Mouse (Mus musculus) hindbrain, embryonic 11.5 days (tissue): ENCODE results near the gene Arih1. TPM values are rescaled to one million over a fixed set of nuclear protein-coding genes. Genes with fewer than 3 reads are reported as not detected.
A peak's percentile ranks its signal among the peaks of the same experiment; 100 is the strongest.
"Not testable (repeated sequence)": the region's sequence is repeated elsewhere in the genome, so short reads cannot be mapped to it uniquely, and the experiment has no call there.

Experiments
- ATAC-seq: fragments of 200-750 bp; cut with Nextera tagmentation; 2 replicates; pipeline ENCODE4 v1.8.0; 2017; ENCODE audit warnings: mild to moderate bottlenecking, moderate TSS enrichment, moderate library complexity; ENCODE audit not compliant: low FRiP score
- DNase-seq: peaks from one replicate; pipeline ENCODE4 v3.0.0-alpha.2; 2015; ENCODE audit warnings: low spot score
- H3K27ac ChIP-seq: fragments of 300-500 bp; sonication (generic); 2 replicates; pipeline ENCODE4 v1.5.1; 2014; ENCODE audit warnings: mild to moderate bottlenecking, low read depth, low read length
- H3K27me3 ChIP-seq: fragments of 300-500 bp; sonication (generic); 2 replicates; pipeline ENCODE4 v1.6.1; 2014; ENCODE audit warnings: mild to moderate bottlenecking, low read length, moderate library complexity, mixed read lengths; ENCODE audit not compliant: control insufficient read depth, insufficient read depth
- H3K36me3 ChIP-seq: fragments of 300-500 bp; sonication (generic); 2 replicates; pipeline ENCODE4 v1.6.1; 2014; ENCODE audit warnings: mild to moderate bottlenecking, low read length, moderate library complexity, mixed read lengths; ENCODE audit not compliant: control insufficient read depth, insufficient read depth
- H3K4me1 ChIP-seq: fragments of 300-500 bp; sonication (generic); replicated peaks from 2 replicates; pipeline ENCODE4 v1.6.1; 2014; ENCODE audit warnings: low read length, mixed read lengths; ENCODE audit not compliant: control insufficient read depth, insufficient read depth
- H3K4me2 ChIP-seq: fragments of 300-500 bp; sonication (generic); replicated peaks from 2 replicates; pipeline ENCODE4 v1.6.1; 2014; ENCODE audit warnings: mild to moderate bottlenecking, low read depth, low read length
- H3K4me3 ChIP-seq: fragments of 300-500 bp; sonication (generic); 2 replicates; pipeline ENCODE4 v1.5.1; 2014; ENCODE audit warnings: low read depth, low read length
- H3K9ac ChIP-seq: fragments of 300-500 bp; sonication (generic); 2 replicates; pipeline ENCODE4 v1.6.1; 2014; ENCODE audit warnings: low read depth, low read length
- H3K9me3 ChIP-seq: fragments of 300-500 bp; sonication (generic); 2 replicates; pipeline ENCODE4 v1.6.1; 2016; ENCODE audit warnings: low read length; ENCODE audit not compliant: control insufficient read depth
- WGBS: fragments of 180-500 bp; shearing (Covaris S2); extraction: QIAGEN DNeasy Blood & Tissue Kit; methylation state at CpG from one replicate; pipeline ENCODE4 v1.1.7; 2014; 5-methylcytosine and 5-hydroxymethylcytosine counted together
- polyA plus RNA-seq: library from polyadenylated mRNA; unstranded; fragments of >200 nt; fragmentation: Nextera tagmentation; extraction: Ambion mirVana; gene quantifications from 2 replicates; pipeline ENCODE4 v1.2.1, GENCODE M21; 2014

The Arih1 gene
- polyA plus RNA-seq, 1 experiment from 2014 or later, result 20.8 TPM

DNA sequence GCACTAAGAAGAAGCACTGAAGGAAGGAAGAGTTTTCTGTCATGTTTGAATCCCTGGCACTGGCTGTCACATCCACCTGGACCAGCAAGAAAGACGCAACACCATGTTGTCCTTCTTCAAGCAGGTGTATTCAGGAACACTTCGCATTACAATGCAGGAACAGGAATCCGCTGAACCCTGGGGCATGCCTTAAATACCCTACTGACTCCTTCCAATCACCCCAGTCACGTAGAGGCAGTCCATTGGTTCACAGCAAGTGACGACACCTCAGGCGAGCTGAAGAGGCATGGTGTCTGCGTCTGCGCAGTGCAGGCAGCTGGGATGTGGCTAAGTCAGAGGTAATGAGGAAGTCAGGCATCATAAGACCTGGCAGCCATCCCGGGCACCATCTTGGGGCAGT, 116.8 kb downstream of the Arih1 start:
- DNase-seq (no peak), ATAC-seq (no peak)
- H3K27ac ChIP-seq, result no peak overlapping the region
- no peaks in the 10 kb centered on the region for H3K36me3 ChIP-seq
- no peak overlapping the region for H3K4me3 ChIP-seq
- no peak overlapping the region for H3K9ac ChIP-seq
- H3K27me3 ChIP-seq, result no peaks in the 10 kb centered on the region
- H3K9me3 ChIP-seq, result no peaks in the 10 kb centered on the region
- no peak overlapping the region for H3K4me2 ChIP-seq
- no peaks in the 10 kb centered on the region for H3K4me1 ChIP-seq
- 88% methylated on average over 9 of the region's 9 CpGs for WGBS

DNA sequence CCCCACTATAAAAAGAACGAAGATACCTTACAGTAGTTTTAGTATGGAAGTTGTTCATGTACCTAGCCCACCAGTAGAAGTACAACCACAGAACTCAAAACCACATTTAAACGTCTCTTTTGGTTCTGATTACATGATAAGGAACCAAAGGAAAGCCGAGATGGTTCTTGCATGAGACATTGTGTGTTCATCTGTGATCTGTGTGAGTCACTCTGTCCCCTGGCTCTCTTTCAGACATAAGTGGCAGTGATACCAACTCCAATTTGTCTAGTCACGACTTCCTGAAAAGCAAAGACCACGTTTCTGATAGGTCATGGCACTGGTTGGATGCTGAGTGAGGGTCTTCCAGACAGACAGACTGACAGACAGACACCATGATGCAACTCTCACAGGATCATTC, 117.2 kb downstream of the Arih1 start:
- H3K4me1 ChIP-seq, result no peaks in the 10 kb centered on the region
- ATAC-seq, result no peak

DNA sequence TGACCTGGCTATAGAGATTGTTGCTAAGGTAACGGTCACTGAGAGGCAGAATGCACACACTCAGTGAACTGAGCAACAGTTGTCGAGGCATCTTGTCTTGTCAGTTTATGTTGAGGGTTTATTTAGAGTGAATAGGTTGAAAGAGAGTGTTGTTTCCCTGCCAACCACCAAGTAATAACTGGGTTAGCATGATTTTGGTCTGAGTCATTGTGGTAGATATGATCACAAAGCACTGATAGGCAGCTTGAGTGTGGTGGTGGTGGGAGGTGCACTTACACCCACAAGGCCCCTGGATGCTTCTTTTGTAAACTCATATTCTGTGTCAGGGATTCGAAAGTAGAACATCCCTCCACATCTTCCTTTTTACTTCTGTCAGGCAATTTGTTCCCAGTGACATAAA, 125.9 kb downstream of the Arih1 start:
- not testable (repeated sequence) for H3K27me3 ChIP-seq, ATAC-seq, H3K4me1 ChIP-seq, H3K9me3 ChIP-seq, H3K27ac ChIP-seq, H3K9ac ChIP-seq, DNase-seq, H3K4me3 ChIP-seq, H3K36me3 ChIP-seq, H3K4me2 ChIP-seq
- 60% methylated on average over 1 of the region's 3 CpGs for WGBS

More for the DNA sequence above, 117.2 kb downstream of the Arih1 start:
- no peak overlapping the region for H3K27ac ChIP-seq
- no peak overlapping the region for H3K4me2 ChIP-seq
- 79% methylated on average over 5 of the region's 5 CpGs for WGBS
- H3K36me3 ChIP-seq, result no peaks in the 10 kb centered on the region
- H3K4me3 ChIP-seq, result no peak overlapping the region
- no peaks in the 10 kb centered on the region for H3K9me3 ChIP-seq
- no peaks in the 10 kb centered on the region for H3K27me3 ChIP-seq
- H3K9ac ChIP-seq, result no peak overlapping the region
- DNase-seq, result no peak

DNA sequence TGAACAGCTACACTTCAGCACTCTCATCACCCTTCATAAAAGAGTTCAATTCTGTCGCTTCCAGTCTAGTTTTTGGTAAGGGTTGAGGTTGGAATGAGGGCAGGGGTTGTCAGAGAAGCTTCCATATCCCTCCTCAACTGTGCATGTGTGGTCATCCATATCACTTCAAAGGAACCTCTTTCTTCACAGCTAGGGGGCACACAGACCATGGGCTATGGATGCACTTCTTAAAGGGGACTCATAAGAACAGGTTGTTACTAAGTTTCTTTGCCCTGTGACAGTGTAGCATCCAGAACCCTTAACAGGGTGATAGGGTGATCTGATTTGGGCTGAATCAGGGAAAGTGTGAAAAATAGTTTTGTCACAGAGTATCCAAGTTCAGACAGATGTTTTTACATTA, 128.4 kb downstream of the Arih1 start:
- H3K9me3 ChIP-seq, H3K4me1 ChIP-seq, H3K4me2 ChIP-seq, H3K9ac ChIP-seq, H3K4me3 ChIP-seq, H3K36me3 ChIP-seq, DNase-seq, H3K27me3 ChIP-seq, H3K27ac ChIP-seq, ATAC-seq: not testable (repeated sequence)
- 54% methylated on average over 1 of the region's 1 CpGs for WGBS

DNA sequence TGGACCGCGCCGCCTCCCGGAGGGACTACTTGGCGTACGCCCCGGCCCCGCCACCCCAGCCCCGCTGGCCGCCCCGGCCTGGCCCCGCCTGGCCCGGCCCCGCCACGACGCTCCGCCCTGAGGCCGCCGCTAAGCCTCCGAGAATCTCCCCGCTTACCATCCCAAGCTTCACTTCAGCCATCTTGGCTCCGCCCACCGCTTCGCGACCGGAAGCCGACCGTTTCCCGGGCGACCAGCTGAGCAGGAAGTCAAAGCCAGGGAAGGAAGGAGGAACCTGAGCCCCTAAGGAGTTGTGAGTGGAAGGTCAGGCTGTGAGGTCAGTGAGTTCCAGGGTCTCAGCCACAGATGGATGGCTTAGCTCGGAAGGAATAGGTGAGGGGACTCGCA, 133.2 kb downstream of the Arih1 start, which contains the start of gene Bbs4:
Gene Bbs4 (minus strand): TSS at position 256 of the 387 bp plus-strand sequence.
- WGBS, result 0% methylated on average over 31 of the region's 32 CpGs

DNA sequence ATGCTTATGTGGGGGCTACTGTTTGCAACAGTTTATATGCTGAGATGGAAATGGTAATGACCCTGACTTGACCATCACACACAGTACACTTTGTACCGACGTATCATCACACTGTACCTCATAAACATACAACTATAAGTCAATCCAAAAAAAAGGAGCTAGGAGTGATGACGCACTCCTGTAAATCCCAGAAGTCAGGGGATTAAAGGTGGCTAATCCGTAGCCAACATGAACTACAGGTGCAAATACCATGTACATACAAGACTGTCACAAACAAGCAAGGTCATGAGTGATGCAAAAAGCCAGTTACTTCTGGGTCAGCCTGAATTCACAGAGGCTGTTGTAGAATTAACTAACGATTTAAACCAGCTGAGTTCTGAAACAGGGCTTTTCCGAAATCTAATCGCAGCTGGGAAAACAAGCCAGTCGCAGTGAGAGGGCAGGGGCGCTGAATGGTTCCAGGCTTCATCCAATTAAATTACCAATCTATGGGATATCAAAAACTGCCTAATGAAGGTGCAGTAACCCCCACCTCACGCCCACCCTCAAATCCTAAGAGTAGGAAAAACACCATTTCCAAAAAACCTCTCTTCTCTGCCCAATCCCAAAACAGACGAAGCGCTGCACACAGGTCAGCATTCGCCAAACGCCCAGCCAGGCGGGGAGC, 133.7 kb downstream of the Arih1 start:
- Histone ChIP-seq H3K27me3 (no peaks in the 10 kb centered on the region), H3K36me3 (no peaks in the 10 kb centered on the region), H3K4me3 (peak overlapping the region; percentile 66), H3K4me2 (peak overlapping the region; percentile 35), H3K9ac (peak overlapping the region; percentile 78), H3K9me3 (no peaks in the 10 kb centered on the region), H3K4me1 (no peaks in the 10 kb centered on the region), H3K27ac (peak overlapping the region; percentile 80)
- 13% methylated on average over 15 of the region's 15 CpGs for WGBS
- no peak for DNase-seq
- no peak for ATAC-seq

More for the DNA sequence above, 133.2 kb downstream of the Arih1 start, which contains the start of gene Bbs4:
- DNase-seq (peak; percentile 93), ATAC-seq (peak; percentile 89)
- Histone ChIP-seq H3K27ac (peak within 1 kb of the TSS; percentile 80), H3K27me3 (no peaks in the 10 kb centered on the region), H3K4me3 (peak within 1 kb of the TSS; percentile 66), H3K4me2 (peak within 1 kb of the TSS; percentile 35), H3K9ac (peak within 1 kb of the TSS; percentile 78), H3K36me3 (no peaks in the 10 kb centered on the region), H3K9me3 (no peaks in the 10 kb centered on the region), H3K4me1 (no peaks in the 10 kb centered on the region)

- H3K9me3 ChIP-seq, result no peaks in the 10 kb centered on the region
- DNase-seq (no peak), ATAC-seq (no peak)
- H3K4me1 ChIP-seq, result no peaks in the 10 kb centered on the region
- peaks cover 4% of the 10 kb centered on the region; the same call in 1 of the 2 replicates for H3K36me3 ChIP-seq
- H3K9ac ChIP-seq, result no peak overlapping the region
- H3K27me3 ChIP-seq, result no peaks in the 10 kb centered on the region
- H3K4me2 ChIP-seq, result no peak overlapping the region
- H3K27ac ChIP-seq, result no peak overlapping the region
- H3K4me3 ChIP-seq, result no peak overlapping the region
- 76% methylated on average over 2 of the region's 2 CpGs for WGBS
Measured at GRCm38 (mm10) chr9:59346176-59346575, 140.2 kb downstream of the Arih1 start.

DNA sequence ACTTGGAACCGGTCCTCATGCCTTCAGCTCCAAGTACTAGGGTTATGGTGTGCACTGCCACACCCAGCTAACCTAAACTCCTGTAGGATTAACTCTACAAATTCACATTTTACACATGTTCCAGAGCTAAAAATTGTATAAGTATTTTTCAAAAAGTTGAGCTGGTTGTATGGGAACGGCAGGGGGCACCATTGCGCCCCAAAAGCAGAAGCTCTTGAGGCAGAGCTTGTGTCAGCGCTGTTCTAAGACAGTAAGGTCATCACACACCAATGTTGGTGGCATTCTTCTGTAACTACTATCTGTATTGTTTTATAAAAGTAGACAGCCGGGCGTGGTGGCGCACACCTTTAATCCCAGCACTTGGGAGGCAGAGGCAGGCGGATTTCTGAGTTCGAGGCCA, 146.4 kb downstream of the Arih1 start:
- Histone ChIP-seq H3K36me3 (peaks cover 4% of the 10 kb centered on the region; the same call in 1 of the 2 replicates), H3K4me2 (no peak overlapping the region), H3K4me1 (no peaks in the 10 kb centered on the region), H3K27me3 (no peaks in the 10 kb centered on the region), H3K9me3 (no peaks in the 10 kb centered on the region), H3K4me3 (no peak overlapping the region), H3K9ac (no peak overlapping the region), H3K27ac (no peak overlapping the region)
- DNase-seq (peak; percentile 37), ATAC-seq (no peak)
- 91% methylated on average over 8 of the region's 9 CpGs for WGBS

DNA sequence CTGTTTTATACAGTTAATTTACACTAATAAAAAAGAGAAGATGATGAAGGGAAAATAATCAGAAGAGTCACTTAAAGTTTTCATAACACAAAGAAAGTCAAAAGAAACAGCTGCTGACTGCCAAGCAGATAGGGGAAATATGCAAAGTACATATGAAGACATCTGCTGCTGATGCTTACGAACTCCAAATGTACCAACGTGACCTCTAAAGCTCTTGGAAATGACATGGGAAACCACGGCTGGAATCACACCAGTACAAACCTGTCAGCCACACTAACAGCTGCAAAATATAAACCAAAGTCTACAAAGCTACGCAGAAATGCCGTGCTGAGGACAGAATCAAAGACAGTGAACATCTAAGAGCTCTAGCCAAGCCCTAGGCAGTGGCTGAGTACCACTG, 147.3 kb downstream of the Arih1 start:
- no peaks in the 10 kb centered on the region for H3K9me3 ChIP-seq
- no peaks in the 10 kb centered on the region for H3K27me3 ChIP-seq
- ATAC-seq (no peak), DNase-seq (no peak)
- H3K27ac ChIP-seq, result no peak overlapping the region
- 94% methylated on average over 5 of the region's 5 CpGs for WGBS
- no peak overlapping the region for H3K4me3 ChIP-seq
- H3K4me2 ChIP-seq, result no peak overlapping the region
- H3K4me1 ChIP-seq, result no peaks in the 10 kb centered on the region
- peaks cover 4% of the 10 kb centered on the region; the same call in 1 of the 2 replicates for H3K36me3 ChIP-seq
- H3K9ac ChIP-seq, result no peak overlapping the region
